Mouse (Mus musculus): ENCODE results near the gene Olfr705. TPM values are rescaled to one million over a fixed set of nuclear protein-coding genes. Genes with fewer than 3 reads are reported as not detected.
"Not testable (repeated sequence)": the region's sequence is repeated elsewhere in the genome, so short reads cannot be mapped to it uniquely, and the experiment has no call there.

Olfr705 gene
- total RNA-seq (2015): not detected in 2 replicates
- not detected in 2 replicates for total RNA-seq (2017)

- no peak for ATAC-seq (ENCODE audit: poor library complexity, severe bottlenecking)
Observed at GRCm38 (mm10) chr7:106876791-106877190, at the start of gene Olfr705. Gene Olfr705 (minus strand): TSS chr7:106876891.

GRCm38 (mm10) chr7:106920961-106921360 lies 44.3 kb upstream of the Olfr705 start:
- not testable (repeated sequence) for ATAC-seq (ENCODE audit: poor library complexity, severe bottlenecking)

- ATAC-seq (ENCODE audit: poor library complexity, severe bottlenecking): no peak
Observed at GRCm38 (mm10) chr7:106907676-106908075, 31.0 kb upstream of the Olfr705 start, which contains the start of gene Olfr1532-ps1. Gene Olfr1532-ps1 (plus strand): TSS chr7:106908001.

- ATAC-seq (ENCODE audit: poor library complexity, severe bottlenecking): not testable (repeated sequence)
Observed at GRCm38 (mm10) chr7:106901141-106901540, 24.4 kb upstream of the Olfr705 start, which contains the start of gene Olfr707. Gene Olfr707 (minus strand): TSS chr7:106901241.

- ATAC-seq (ENCODE audit: poor library complexity, severe bottlenecking): no peak
Observed at GRCm38 (mm10) chr7:106888062-106888461, 11.4 kb upstream of the Olfr705 start, which contains the start of gene Olfr706. Gene Olfr706 (minus strand): TSS chr7:106888162.

- no peak for ATAC-seq (ENCODE audit: poor library complexity, severe bottlenecking)
Observed at GRCm38 (mm10) chr7:106862885-106863284, 13.8 kb downstream of the Olfr705 start, which contains the start of gene Olfr704. Gene Olfr704 (plus strand): TSS chr7:106863185.

- ATAC-seq (ENCODE audit: poor library complexity, severe bottlenecking): no peak
Observed at GRCm38 (mm10) chr7:106843060-106843459, 33.6 kb downstream of the Olfr705 start, which contains the start of gene Olfr703. Gene Olfr703 (plus strand): TSS chr7:106843360.

GRCm38 (mm10) chr7:106833793-106834192 lies 42.9 kb downstream of the Olfr705 start, which contains the start of gene Olfr702:
Gene Olfr702 (minus strand): TSS chr7:106833893.
- ATAC-seq (ENCODE audit: poor library complexity, severe bottlenecking): no peak

Other genes with a start within 250 kb of the Olfr705 start
- not detected in 2 replicates for gene Olfr693, start 196.3 kb downstream of the Olfr705 start, total RNA-seq (2015)
- gene Olfr693, start 196.3 kb downstream of the Olfr705 start, total RNA-seq (2017): not detected in 2 replicates
- gene Olfr694, start 185.1 kb downstream of the Olfr705 start, total RNA-seq (2015): 0.04 TPM in 1 of 2 replicates, not detected in the other
- not detected in 2 replicates for gene Olfr694, start 185.1 kb downstream of the Olfr705 start, total RNA-seq (2017)
- gene Olfr695, start 160.5 kb downstream of the Olfr705 start, total RNA-seq (2015): not detected in 2 replicates
- gene Olfr695, start 160.5 kb downstream of the Olfr705 start, total RNA-seq (2017): not detected in 2 replicates
- gene Olfr697, start 134.4 kb downstream of the Olfr705 start, total RNA-seq (2015): not detected in 2 replicates
- gene Olfr697, start 134.4 kb downstream of the Olfr705 start, total RNA-seq (2017): not detected in 2 replicates
- gene Olfr698, start 121.5 kb downstream of the Olfr705 start, total RNA-seq (2015): not detected in 2 replicates
- gene Olfr698, start 121.5 kb downstream of the Olfr705 start, total RNA-seq (2017): not detected in 2 replicates
- gene Olfr699, start 83.7 kb downstream of the Olfr705 start, total RNA-seq (2015): not detected in 2 replicates
- not detected in 2 replicates for gene Olfr699, start 83.7 kb downstream of the Olfr705 start, total RNA-seq (2017)
- not detected in 2 replicates for gene Olfr700, start 68.1 kb downstream of the Olfr705 start, total RNA-seq (2015)
- 0.73 TPM in 1 of 2 replicates, not detected in the other for gene Olfr700, start 68.1 kb downstream of the Olfr705 start, total RNA-seq (2017)
- not detected in 2 replicates for gene Olfr701, start 62.8 kb downstream of the Olfr705 start, total RNA-seq (2015)
- gene Olfr701, start 62.8 kb downstream of the Olfr705 start, total RNA-seq (2017): not detected in 2 replicates
- gene Olfr702, start 43.0 kb downstream of the Olfr705 start, total RNA-seq (2015): not detected in 2 replicates
- gene Olfr702, start 43.0 kb downstream of the Olfr705 start, total RNA-seq (2017): not detected in 2 replicates
- not detected in 2 replicates for gene Olfr703, start 33.5 kb downstream of the Olfr705 start, total RNA-seq (2015)
- gene Olfr703, start 33.5 kb downstream of the Olfr705 start, total RNA-seq (2017): not detected in 2 replicates
- gene Olfr704, start 13.7 kb downstream of the Olfr705 start, total RNA-seq (2015): not detected in 2 replicates
- gene Olfr704, start 13.7 kb downstream of the Olfr705 start, total RNA-seq (2017): not detected in 2 replicates
- not detected in 2 replicates for gene Olfr706, start 11.3 kb upstream of the Olfr705 start, total RNA-seq (2015)
- not detected in 2 replicates for gene Olfr706, start 11.3 kb upstream of the Olfr705 start, total RNA-seq (2017)
- gene Olfr707, start 24.4 kb upstream of the Olfr705 start, total RNA-seq (2015): not detected in 2 replicates
- not detected in 2 replicates for gene Olfr707, start 24.4 kb upstream of the Olfr705 start, total RNA-seq (2017)
- gene Olfr1532-ps1, start 31.1 kb upstream of the Olfr705 start, total RNA-seq (2015): not detected in 2 replicates
- gene Olfr1532-ps1, start 31.1 kb upstream of the Olfr705 start, total RNA-seq (2017): not detected in 2 replicates
- not detected in 2 replicates for gene Olfr709-ps1, start 55.3 kb upstream of the Olfr705 start, total RNA-seq (2015)
- gene Olfr709-ps1, start 55.3 kb upstream of the Olfr705 start, total RNA-seq (2017): not detected in 2 replicates
- gene Olfr710, start 71.4 kb upstream of the Olfr705 start, total RNA-seq (2015): not detected in 2 replicates
- gene Olfr710, start 71.4 kb upstream of the Olfr705 start, total RNA-seq (2017): not detected in 2 replicates
- gene Olfr6, start 87.0 kb upstream of the Olfr705 start, total RNA-seq (2015): not detected in 2 replicates
- not detected in 2 replicates for gene Olfr6, start 87.0 kb upstream of the Olfr705 start, total RNA-seq (2017)
- not detected in 2 replicates for gene Olfr711, start 98.6 kb upstream of the Olfr705 start, total RNA-seq (2015)
- gene Olfr711, start 98.6 kb upstream of the Olfr705 start, total RNA-seq (2017): not detected in 2 replicates
- not detected in 2 replicates for gene Olfr2, start 129.2 kb upstream of the Olfr705 start, total RNA-seq (2015)
- under 0.01 TPM in 1 of 2 replicates, not detected in the other for gene Olfr2, start 129.2 kb upstream of the Olfr705 start, total RNA-seq (2017)
- gene Olfr713, start 154.3 kb upstream of the Olfr705 start, total RNA-seq (2015): not detected in 2 replicates
- gene Olfr713, start 154.3 kb upstream of the Olfr705 start, total RNA-seq (2017): not detected in 2 replicates
- not detected in 2 replicates for gene Olfr714, start 194.1 kb upstream of the Olfr705 start, total RNA-seq (2015)
- not detected in 2 replicates for gene Olfr714, start 194.1 kb upstream of the Olfr705 start, total RNA-seq (2017)
- gene Olfr17, start 216.3 kb upstream of the Olfr705 start, total RNA-seq (2015): not detected in 2 replicates
- gene Olfr17, start 216.3 kb upstream of the Olfr705 start, total RNA-seq (2017): not detected in 2 replicates
- not detected in 2 replicates for gene Olfr715b, start 233.5 kb upstream of the Olfr705 start, total RNA-seq (2015)
- gene Olfr715b, start 233.5 kb upstream of the Olfr705 start, total RNA-seq (2017): not detected in 2 replicates

All from megakaryocyte, adult 5-6 weeks (primary cell).